Mouse (Mus musculus): ENCODE measurements around the gene Spon1. TPM values are rescaled to one million over a fixed set of nuclear protein-coding genes. Genes with fewer than 3 reads are reported as not detected.

Spon1 gene
- total and polyA plus RNA-seq, 2 experiments from 2014 or later = 35.7 to 39.5 TPM

DNA sequence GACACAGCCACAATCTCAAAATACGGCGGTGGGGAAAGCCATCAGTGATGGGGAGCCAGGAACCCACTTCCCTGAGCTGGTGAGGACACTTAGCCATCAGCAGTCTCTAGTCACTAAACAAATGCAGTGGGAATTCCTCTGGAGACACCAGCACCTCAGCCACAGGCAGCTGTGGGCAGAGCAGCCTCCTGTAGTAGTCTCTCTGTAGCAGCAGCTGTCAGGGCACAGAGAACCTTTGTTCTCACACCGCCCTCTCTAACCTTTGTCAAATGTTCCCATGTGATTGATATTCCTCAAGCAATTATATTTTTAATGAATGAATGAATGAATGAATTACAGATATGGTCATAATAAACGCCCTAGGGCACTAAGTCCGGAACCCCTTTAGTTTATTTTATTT, 305.6 kb downstream of the Spon1 start:
- no peak for ATAC-seq (ENCODE audit: low FRiP score)
- Histone ChIP-seq H3K27ac (ENCODE audit: low read depth, low read length) (no peak overlapping the region), H3K4me1 (ENCODE audit: insufficient read depth, low read length) (peaks cover 3% of the 10 kb centered on the region; the same call in 1 of the 2 replicates), H3K9ac (replicated peaks; ENCODE audit: low read length, poor library complexity, severe bottlenecking) (no peak overlapping the region), H3K27me3 (ENCODE audit: insufficient read depth, low read length) (no peaks in the 10 kb centered on the region), H3K4me2 (ENCODE audit: low read depth, low read length, poor library complexity, severe bottlenecking) (no peak overlapping the region), H3K4me3 (ENCODE audit: low read depth, low read length) (no peak overlapping the region), H3K9me3 (ENCODE audit: low read length) (no peaks in the 10 kb centered on the region), H3K36me3 (ENCODE audit: insufficient read depth, low read length) (no peaks in the 10 kb centered on the region)
- no peak for DNase-seq (ENCODE audit: low spot score)
- TF ChIP-seq CTCF (IDR thresholded peaks at IDR 0.05) = no peak
- WGBS = 86% methylated on average over 5 of the region's 5 CpGs

DNA sequence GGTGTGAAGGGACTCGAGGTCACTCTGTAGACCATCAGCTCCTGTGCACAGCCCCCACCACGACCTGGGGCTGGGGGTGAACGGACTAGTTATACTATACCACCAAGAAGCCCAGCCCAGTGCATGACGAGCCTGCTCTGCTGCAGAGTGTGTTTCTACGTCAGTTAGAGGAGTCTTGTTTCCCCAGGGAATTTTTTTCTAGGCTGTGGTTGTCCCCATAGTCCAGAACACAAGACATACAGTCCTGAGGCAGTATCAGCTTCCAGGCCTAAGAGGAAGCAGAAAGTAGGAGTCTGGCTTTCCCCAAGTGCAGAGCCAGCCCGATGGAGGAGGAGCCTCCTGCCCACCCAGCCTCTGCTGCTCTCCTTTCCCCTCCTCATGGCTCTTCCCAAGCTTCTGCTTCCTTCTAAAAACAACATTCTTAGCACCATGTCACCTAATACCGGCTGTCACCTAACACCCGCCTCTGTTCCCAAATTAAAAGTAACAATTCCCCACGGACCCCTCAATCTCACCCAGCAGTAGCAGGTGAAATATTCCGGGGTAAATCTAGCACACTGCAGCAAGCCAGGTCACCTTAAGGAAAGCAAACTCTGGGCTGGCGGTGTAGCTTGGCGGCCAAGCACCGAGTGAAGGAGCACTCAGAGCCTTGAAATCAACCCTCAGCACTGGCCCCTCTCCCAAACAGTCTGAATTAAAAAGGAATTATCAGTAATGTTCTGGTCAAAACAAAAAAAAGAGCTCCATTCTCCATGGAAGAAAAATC, 306.2 kb downstream of the Spon1 start:
- ATAC-seq (ENCODE audit: low FRiP score) = no peak
- H3K4me2 ChIP-seq (ENCODE audit: low read depth, low read length, poor library complexity, severe bottlenecking) = no peak overlapping the region

DNA sequence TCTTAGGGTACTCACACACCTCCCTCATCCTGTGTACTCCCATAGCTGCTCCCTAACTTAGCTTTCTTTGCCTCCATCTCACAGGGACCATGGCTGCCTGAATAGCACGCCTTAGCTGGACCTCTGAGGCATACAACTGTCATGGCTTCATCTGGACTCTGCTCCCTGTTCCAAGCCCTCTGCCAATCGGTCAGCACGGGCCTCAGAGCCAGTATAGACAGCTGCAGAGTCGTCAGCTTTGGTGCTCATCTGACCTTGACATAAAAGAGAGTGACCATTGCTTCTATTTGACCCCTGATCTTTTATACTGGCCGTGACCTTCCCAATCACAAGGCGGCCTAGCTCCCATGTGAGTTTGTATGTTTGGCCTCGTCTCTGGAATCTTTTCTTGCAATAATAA, 308.3 kb downstream of the Spon1 start:
- no peak for TF ChIP-seq CTCF (IDR thresholded peaks at IDR 0.05)
- no peak overlapping the region for H3K9ac ChIP-seq (replicated peaks; ENCODE audit: low read length, poor library complexity, severe bottlenecking)
- DNase-seq (ENCODE audit: low spot score) (no peak), ATAC-seq (ENCODE audit: low FRiP score) (no peak)
- no peak overlapping the region for H3K27ac ChIP-seq (ENCODE audit: low read depth, low read length)
- no peak overlapping the region for H3K4me3 ChIP-seq (ENCODE audit: low read depth, low read length)
- no peaks in the 10 kb centered on the region for H3K4me1 ChIP-seq (ENCODE audit: insufficient read depth, low read length)
- H3K27me3 ChIP-seq (ENCODE audit: insufficient read depth, low read length) = no peaks in the 10 kb centered on the region
- no peak overlapping the region for H3K4me2 ChIP-seq (ENCODE audit: low read depth, low read length, poor library complexity, severe bottlenecking)
- H3K9me3 ChIP-seq (ENCODE audit: low read length) = no peaks in the 10 kb centered on the region
- no peaks in the 10 kb centered on the region for H3K36me3 ChIP-seq (ENCODE audit: insufficient read depth, low read length)
- 54% methylated on average over 7 of the region's 7 CpGs for WGBS

More for the DNA sequence above, 306.2 kb downstream of the Spon1 start:
- Histone ChIP-seq H3K9me3 (ENCODE audit: low read length) (no peaks in the 10 kb centered on the region), H3K4me3 (ENCODE audit: low read depth, low read length) (no peak overlapping the region), H3K27me3 (ENCODE audit: insufficient read depth, low read length) (no peaks in the 10 kb centered on the region), H3K9ac (replicated peaks; ENCODE audit: low read length, poor library complexity, severe bottlenecking) (no peak overlapping the region; the same call in 1 of the 2 replicates), H3K27ac (ENCODE audit: low read depth, low read length) (no peak overlapping the region), H3K4me1 (ENCODE audit: insufficient read depth, low read length) (no peaks in the 10 kb centered on the region), H3K36me3 (ENCODE audit: insufficient read depth, low read length) (no peaks in the 10 kb centered on the region)
- no peak for DNase-seq (ENCODE audit: low spot score)
- TF ChIP-seq CTCF (IDR thresholded peaks at IDR 0.05) = no peak
- 51% methylated on average over 13 of the region's 13 CpGs for WGBS

DNA sequence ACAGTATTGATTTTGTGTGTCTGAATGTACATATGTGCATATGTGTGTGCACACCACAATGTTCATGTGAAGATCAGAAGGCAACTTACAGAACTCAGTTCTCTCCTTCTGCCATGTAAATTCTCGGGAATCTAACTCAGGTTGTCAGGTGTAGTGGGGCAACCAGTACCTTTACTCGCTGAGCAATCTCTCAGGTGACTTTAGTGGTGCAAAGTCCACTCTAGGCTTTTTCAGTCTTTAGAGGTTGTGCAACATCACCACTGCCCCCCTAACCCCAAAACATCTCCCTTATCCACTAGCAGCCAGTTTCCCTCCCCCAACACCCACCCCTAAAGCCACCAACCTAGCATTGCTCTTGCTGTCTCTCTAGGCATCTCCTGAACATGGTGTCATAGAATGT, 308.8 kb downstream of the Spon1 start:
- H3K4me3 ChIP-seq (ENCODE audit: low read depth, low read length) = no peak overlapping the region
- WGBS = 89% methylated on average over 2 of the region's 2 CpGs
- no peaks in the 10 kb centered on the region for H3K36me3 ChIP-seq (ENCODE audit: insufficient read depth, low read length)
- H3K27ac ChIP-seq (ENCODE audit: low read depth, low read length) = no peak overlapping the region
- no peaks in the 10 kb centered on the region for H3K9me3 ChIP-seq (ENCODE audit: low read length)
- no peak overlapping the region for H3K9ac ChIP-seq (replicated peaks; ENCODE audit: low read length, poor library complexity, severe bottlenecking)
- no peak for DNase-seq (ENCODE audit: low spot score)
- no peak for ATAC-seq (ENCODE audit: low FRiP score)
- no peak overlapping the region for H3K4me2 ChIP-seq (ENCODE audit: low read depth, low read length, poor library complexity, severe bottlenecking)
- no peak for TF ChIP-seq CTCF (IDR thresholded peaks at IDR 0.05)
- H3K4me1 ChIP-seq (ENCODE audit: insufficient read depth, low read length) = no peaks in the 10 kb centered on the region
- no peaks in the 10 kb centered on the region for H3K27me3 ChIP-seq (ENCODE audit: insufficient read depth, low read length)

DNA sequence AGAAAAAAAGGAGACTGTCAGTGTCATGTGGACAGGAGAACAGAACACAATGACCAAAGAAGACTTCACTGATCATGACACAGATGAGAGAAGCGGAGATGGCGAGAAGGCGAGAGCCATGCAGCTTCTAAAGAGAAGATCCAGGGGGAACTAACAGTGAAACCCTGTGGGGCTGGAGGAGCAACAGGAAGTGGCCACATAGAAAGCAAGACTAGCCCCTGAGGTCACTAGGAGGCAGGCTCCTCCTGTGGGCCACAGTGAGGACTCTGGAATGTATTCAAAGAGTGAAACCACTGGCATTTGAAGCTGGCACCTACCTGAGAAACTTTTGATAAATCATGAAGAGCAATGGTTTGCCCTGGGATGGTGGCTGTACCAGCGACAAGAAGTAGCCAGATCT, 313.5 kb downstream of the Spon1 start:
- H3K4me1 ChIP-seq (ENCODE audit: insufficient read depth, low read length) = no peaks in the 10 kb centered on the region
- WGBS = 94% methylated on average over 4 of the region's 4 CpGs
- H3K4me2 ChIP-seq (ENCODE audit: low read depth, low read length, poor library complexity, severe bottlenecking) = no peak overlapping the region
- no peaks in the 10 kb centered on the region for H3K36me3 ChIP-seq (ENCODE audit: insufficient read depth, low read length)
- ATAC-seq (ENCODE audit: low FRiP score) (no peak), DNase-seq (ENCODE audit: low spot score) (no peak)
- no peak overlapping the region for H3K4me3 ChIP-seq (ENCODE audit: low read depth, low read length)
- H3K27me3 ChIP-seq (ENCODE audit: insufficient read depth, low read length) = no peaks in the 10 kb centered on the region
- no peak overlapping the region for H3K9ac ChIP-seq (replicated peaks; ENCODE audit: low read length, poor library complexity, severe bottlenecking)
- H3K27ac ChIP-seq (ENCODE audit: low read depth, low read length) = no peak overlapping the region
- H3K9me3 ChIP-seq (ENCODE audit: low read length) = no peaks in the 10 kb centered on the region
- no peak for TF ChIP-seq CTCF (IDR thresholded peaks at IDR 0.05)

DNA sequence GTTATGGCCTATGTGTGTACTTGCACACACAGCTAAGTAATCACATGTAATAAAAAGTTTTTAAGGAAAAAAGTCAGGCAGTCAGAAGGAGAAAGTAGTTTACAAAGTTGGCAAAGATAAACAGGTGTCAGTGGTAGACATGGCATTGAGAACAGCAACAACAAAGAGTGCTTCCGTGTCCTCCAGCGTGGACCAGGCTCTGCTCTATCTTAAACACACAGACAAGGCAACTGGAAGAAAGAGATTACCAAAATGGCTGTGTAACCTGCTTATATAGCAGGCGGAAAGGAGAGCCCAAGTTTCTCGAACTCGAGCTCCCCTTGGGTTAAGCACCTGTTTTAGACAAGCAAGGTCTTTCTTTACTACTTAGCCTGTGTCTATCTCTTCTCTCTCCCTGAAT, 314.5 kb downstream of the Spon1 start:
- H3K36me3 ChIP-seq (ENCODE audit: insufficient read depth, low read length) = no peaks in the 10 kb centered on the region
- H3K27ac ChIP-seq (ENCODE audit: low read depth, low read length) = no peak overlapping the region
- DNase-seq (ENCODE audit: low spot score) (no peak), ATAC-seq (ENCODE audit: low FRiP score) (no peak)
- no peaks in the 10 kb centered on the region for H3K4me1 ChIP-seq (ENCODE audit: insufficient read depth, low read length)
- TF ChIP-seq CTCF (IDR thresholded peaks at IDR 0.05) = no peak
- no peaks in the 10 kb centered on the region for H3K9me3 ChIP-seq (ENCODE audit: low read length)
- WGBS = 91% methylated on average over 5 of the region's 5 CpGs
- H3K4me3 ChIP-seq (ENCODE audit: low read depth, low read length) = no peak overlapping the region
- no peak overlapping the region for H3K9ac ChIP-seq (replicated peaks; ENCODE audit: low read length, poor library complexity, severe bottlenecking)
- H3K27me3 ChIP-seq (ENCODE audit: insufficient read depth, low read length) = no peaks in the 10 kb centered on the region
- no peak overlapping the region for H3K4me2 ChIP-seq (ENCODE audit: low read depth, low read length, poor library complexity, severe bottlenecking)

Data from midbrain, postnatal 0 days (tissue).